Mouse (Mus musculus): ENCODE measurements at regions not wholly inside any gene's neighbourhood (a gene's known extent, or its start where the extent isn't known, plus 50 kb on each side); places are given as distances from the start of the nearest gene placed in this dataset.

GRCm38 (mm10) chr14:110171162-110172117 lies 583.5 kb downstream of the Slitrk6 start:
- no peak for TF ChIP-seq CTCF (conservative IDR thresholded peaks at IDR 0.05; ENCODE audit: low read length)
- TF ChIP-seq NANOG (IDR thresholded peaks at IDR 0.05; ENCODE audit: borderline replicate concordance, low read length): no peak
- TF ChIP-seq POU5F1 (IDR thresholded peaks at IDR 0.05; ENCODE audit: borderline replicate concordance, low read length): no peak

Data from E14TG2a.4 (cell line).